Mouse (Mus musculus): ENCODE data around the gene Ttll7.

DNA sequence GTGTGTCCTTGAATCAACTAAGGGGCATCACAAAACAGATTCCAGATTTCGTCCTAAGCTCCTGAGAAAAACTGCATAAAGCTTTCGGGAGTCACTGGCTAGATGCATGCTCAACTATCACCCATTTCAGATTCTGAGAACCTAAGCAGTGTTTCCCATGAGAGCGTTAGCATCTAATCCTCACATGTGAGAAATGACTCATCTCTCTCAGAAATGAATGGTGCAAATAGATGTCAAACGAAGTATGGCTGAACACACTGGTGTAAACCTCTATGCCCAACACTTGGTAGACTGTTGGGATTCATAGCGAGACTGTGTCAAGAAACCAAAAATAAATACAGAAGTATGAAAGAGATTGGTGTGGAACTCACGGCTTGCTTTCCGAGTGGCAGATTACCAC lies 2.8 kb upstream of the Ttll7 start:
- TF ChIP-seq MYOD1 (IDR thresholded peaks at IDR 0.05; ENCODE audit: control insufficient read depth in 1 of 3, insufficient read length in 2 of 3, low read depth in 2 of 3) (no peak), USF1 (IDR thresholded peaks at IDR 0.05; ENCODE audit: low read depth) (no peak), POLR2A (IDR thresholded peaks at IDR 0.05; ENCODE audit: insufficient read length, low read depth) (no peak), MAX (IDR thresholded peaks at IDR 0.05; ENCODE audit: low read depth) (no peak), SRF (IDR thresholded peaks at IDR 0.05; ENCODE audit: control insufficient read depth, insufficient read length, low read depth) (no peak), TCF12 (IDR thresholded peaks at IDR 0.05; ENCODE audit: insufficient read depth, poor library complexity, severe bottlenecking) (no peak), E2F4 (IDR thresholded peaks at IDR 0.05; ENCODE audit: insufficient read depth) (no peak), POLR2AphosphoS2 (IDR thresholded peaks at IDR 0.05; ENCODE audit: insufficient read length, low read depth) (no peak), MYOG (IDR thresholded peaks at IDR 0.05; ENCODE audit: control insufficient read depth in 1 of 3, insufficient read depth in 1 of 3, insufficient read length in 2 of 3, low read depth in 2 of 3) (no peak), CEBPB (IDR thresholded peaks at IDR 0.05; ENCODE audit: insufficient read depth, poor library complexity, severe bottlenecking) (no peak)

All from myocyte (in vitro differentiated cells).